Mouse (Mus musculus): ENCODE data around the gene Ptprg. TPM values are rescaled to one million over a fixed set of nuclear protein-coding genes. Genes with fewer than 3 reads are reported as not detected.

Gene Ptprg
- polyA plus RNA-seq, 1 experiment = 12.1 TPM

- TF ChIP-seq CTCF (IDR thresholded peaks at IDR 0.05; ENCODE audit: control insufficient read depth, insufficient read depth, insufficient replicate concordance, low read depth, low read length) (no peak), POLR2A (IDR thresholded peaks at IDR 0.05; ENCODE audit: control insufficient read depth, low read depth, low read length) (no peak)
- Histone ChIP-seq H3K27me3 (ENCODE audit: control insufficient read depth, insufficient read depth, low read length) (no peaks in the 10 kb centered on the region), H3K27ac (ENCODE audit: control insufficient read depth, insufficient read depth, low read depth, low read length) (no peak overlapping the region), H3K36me3 (ENCODE audit: control insufficient read depth, insufficient read depth, low read length) (no peaks in the 10 kb centered on the region), H3K4me1 (ENCODE audit: control insufficient read depth, insufficient read depth, low read length) (no peaks in the 10 kb centered on the region), H3K4me3 (ENCODE audit: control insufficient read depth, low read depth, low read length) (no peak overlapping the region)
Measured at GRCm38 (mm10) chr14:11928545-11928944, 375.2 kb downstream of the Ptprg start.

- Histone ChIP-seq H3K27me3 (ENCODE audit: control insufficient read depth, insufficient read depth, low read length) (no peaks in the 10 kb centered on the region), H3K36me3 (ENCODE audit: control insufficient read depth, insufficient read depth, low read length) (no peaks in the 10 kb centered on the region), H3K4me1 (ENCODE audit: control insufficient read depth, insufficient read depth, low read length) (no peaks in the 10 kb centered on the region), H3K27ac (ENCODE audit: control insufficient read depth, insufficient read depth, low read depth, low read length) (no peak overlapping the region), H3K4me3 (ENCODE audit: control insufficient read depth, low read depth, low read length) (no peak overlapping the region)
- TF ChIP-seq CTCF (IDR thresholded peaks at IDR 0.05; ENCODE audit: control insufficient read depth, insufficient read depth, insufficient replicate concordance, low read depth, low read length) (no peak), POLR2A (IDR thresholded peaks at IDR 0.05; ENCODE audit: control insufficient read depth, low read depth, low read length) (no peak)
Measured at GRCm38 (mm10) chr14:11932517-11932916, 379.2 kb downstream of the Ptprg start.

GRCm38 (mm10) chr14:11934556-11934955, 381.2 kb downstream of the Ptprg start:
- TF ChIP-seq POLR2A (IDR thresholded peaks at IDR 0.05; ENCODE audit: control insufficient read depth, low read depth, low read length) (no peak), CTCF (IDR thresholded peaks at IDR 0.05; ENCODE audit: control insufficient read depth, insufficient read depth, insufficient replicate concordance, low read depth, low read length) (no peak)
- no peaks in the 10 kb centered on the region for H3K36me3 ChIP-seq (ENCODE audit: control insufficient read depth, insufficient read depth, low read length)
- H3K4me1 ChIP-seq (ENCODE audit: control insufficient read depth, insufficient read depth, low read length) = no peaks in the 10 kb centered on the region
- H3K27me3 ChIP-seq (ENCODE audit: control insufficient read depth, insufficient read depth, low read length) = no peaks in the 10 kb centered on the region
- no peak overlapping the region for H3K4me3 ChIP-seq (ENCODE audit: control insufficient read depth, low read depth, low read length)
- no peak overlapping the region for H3K27ac ChIP-seq (ENCODE audit: control insufficient read depth, insufficient read depth, low read depth, low read length)

- no peak overlapping the region for H3K4me3 ChIP-seq (ENCODE audit: control insufficient read depth, low read depth, low read length)
- no peaks in the 10 kb centered on the region for H3K4me1 ChIP-seq (ENCODE audit: control insufficient read depth, insufficient read depth, low read length)
- no peaks in the 10 kb centered on the region for H3K36me3 ChIP-seq (ENCODE audit: control insufficient read depth, insufficient read depth, low read length)
- no peak overlapping the region for H3K27ac ChIP-seq (ENCODE audit: control insufficient read depth, insufficient read depth, low read depth, low read length)
- TF ChIP-seq CTCF (IDR thresholded peaks at IDR 0.05; ENCODE audit: control insufficient read depth, insufficient read depth, insufficient replicate concordance, low read depth, low read length) = no peak
- TF ChIP-seq POLR2A (IDR thresholded peaks at IDR 0.05; ENCODE audit: control insufficient read depth, low read depth, low read length) = no peak
- no peaks in the 10 kb centered on the region for H3K27me3 ChIP-seq (ENCODE audit: control insufficient read depth, insufficient read depth, low read length)
Measured at GRCm38 (mm10) chr14:11935281-11935680, 381.9 kb downstream of the Ptprg start.

- Histone ChIP-seq H3K4me3 (ENCODE audit: control insufficient read depth, low read depth, low read length) (no peak overlapping the region), H3K4me1 (ENCODE audit: control insufficient read depth, insufficient read depth, low read length) (no peaks in the 10 kb centered on the region), H3K36me3 (ENCODE audit: control insufficient read depth, insufficient read depth, low read length) (no peaks in the 10 kb centered on the region), H3K27ac (ENCODE audit: control insufficient read depth, insufficient read depth, low read depth, low read length) (no peak overlapping the region), H3K27me3 (ENCODE audit: control insufficient read depth, insufficient read depth, low read length) (no peaks in the 10 kb centered on the region)
- TF ChIP-seq CTCF (IDR thresholded peaks at IDR 0.05; ENCODE audit: control insufficient read depth, insufficient read depth, insufficient replicate concordance, low read depth, low read length) (no peak), POLR2A (IDR thresholded peaks at IDR 0.05; ENCODE audit: control insufficient read depth, low read depth, low read length) (no peak)
Measured at GRCm38 (mm10) chr14:11935698-11936097, 382.4 kb downstream of the Ptprg start.

GRCm38 (mm10) chr14:11938912-11939311, 385.6 kb downstream of the Ptprg start:
- TF ChIP-seq POLR2A (IDR thresholded peaks at IDR 0.05; ENCODE audit: control insufficient read depth, low read depth, low read length) (no peak), CTCF (IDR thresholded peaks at IDR 0.05; ENCODE audit: control insufficient read depth, insufficient read depth, insufficient replicate concordance, low read depth, low read length) (no peak)
- H3K4me3 ChIP-seq (ENCODE audit: control insufficient read depth, low read depth, low read length) = no peak overlapping the region

GRCm38 (mm10) chr14:11941989-11942514, 388.7 kb downstream of the Ptprg start:
- no peak overlapping the region for H3K27ac ChIP-seq (ENCODE audit: control insufficient read depth, insufficient read depth, low read depth, low read length)
- no peak overlapping the region for H3K4me3 ChIP-seq (ENCODE audit: control insufficient read depth, low read depth, low read length)
- no peaks in the 10 kb centered on the region for H3K27me3 ChIP-seq (ENCODE audit: control insufficient read depth, insufficient read depth, low read length)
- no peaks in the 10 kb centered on the region for H3K36me3 ChIP-seq (ENCODE audit: control insufficient read depth, insufficient read depth, low read length)
- H3K4me1 ChIP-seq (ENCODE audit: control insufficient read depth, insufficient read depth, low read length) = no peaks in the 10 kb centered on the region
- TF ChIP-seq CTCF (IDR thresholded peaks at IDR 0.05; ENCODE audit: control insufficient read depth, insufficient read depth, insufficient replicate concordance, low read depth, low read length) = no peak
- TF ChIP-seq POLR2A (IDR thresholded peaks at IDR 0.05; ENCODE audit: control insufficient read depth, low read depth, low read length) = no peak

More at GRCm38 (mm10) chr14:11938912-11939311, 385.6 kb downstream of the Ptprg start:
- no peaks in the 10 kb centered on the region for H3K36me3 ChIP-seq (ENCODE audit: control insufficient read depth, insufficient read depth, low read length)
- no peaks in the 10 kb centered on the region for H3K4me1 ChIP-seq (ENCODE audit: control insufficient read depth, insufficient read depth, low read length)
- H3K27me3 ChIP-seq (ENCODE audit: control insufficient read depth, insufficient read depth, low read length) = no peaks in the 10 kb centered on the region
- H3K27ac ChIP-seq (ENCODE audit: control insufficient read depth, insufficient read depth, low read depth, low read length) = no peak overlapping the region

- Histone ChIP-seq H3K4me3 (ENCODE audit: control insufficient read depth, low read depth, low read length) (no peak overlapping the region), H3K27me3 (ENCODE audit: control insufficient read depth, insufficient read depth, low read length) (no peaks in the 10 kb centered on the region), H3K27ac (ENCODE audit: control insufficient read depth, insufficient read depth, low read depth, low read length) (no peak overlapping the region), H3K36me3 (ENCODE audit: control insufficient read depth, insufficient read depth, low read length) (no peaks in the 10 kb centered on the region), H3K4me1 (ENCODE audit: control insufficient read depth, insufficient read depth, low read length) (no peaks in the 10 kb centered on the region)
- no peak for TF ChIP-seq CTCF (IDR thresholded peaks at IDR 0.05; ENCODE audit: control insufficient read depth, insufficient read depth, insufficient replicate concordance, low read depth, low read length)
- no peak for TF ChIP-seq POLR2A (IDR thresholded peaks at IDR 0.05; ENCODE audit: control insufficient read depth, low read depth, low read length)
Measured at GRCm38 (mm10) chr14:11950379-11950778, 397.0 kb downstream of the Ptprg start.
